Mouse (Mus musculus): ENCODE results near the gene Antxr1. TPM values are rescaled to one million over a fixed set of nuclear protein-coding genes. Genes with fewer than 3 reads are reported as not detected.

The Antxr1 gene
- polyA plus RNA-seq, 2 experiments: 0.27 to 0.75 TPM

DNA sequence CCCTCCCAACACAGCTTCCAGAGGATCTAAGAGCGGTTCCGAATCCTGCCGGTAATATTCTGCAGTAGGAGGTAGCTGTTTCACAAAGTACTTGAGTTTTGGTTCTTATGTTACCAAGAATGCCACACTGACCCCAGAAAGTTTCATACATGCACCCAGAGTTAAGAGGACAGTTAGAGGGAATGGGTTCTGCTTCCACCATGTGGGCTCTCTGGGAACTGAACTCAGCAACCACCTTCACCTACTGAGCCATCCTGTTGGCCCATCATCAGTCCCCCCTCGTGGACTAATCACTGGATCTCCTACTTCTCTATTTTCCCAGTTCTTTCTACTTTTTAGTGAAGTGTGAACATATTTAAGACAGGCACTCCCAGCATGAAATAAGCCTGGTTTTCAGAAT lies 53.9 kb downstream of the Antxr1 start:
- no peak overlapping the region for H3K27ac ChIP-seq
- no peak overlapping the region for H3K9ac ChIP-seq (replicated peaks)
- no peak for ATAC-seq (ENCODE audit: insufficient read depth)
- H3K9me3 ChIP-seq (ENCODE audit: control insufficient read depth, low read length): no peaks in the 10 kb centered on the region
- peaks cover 0 to 9% of the 10 kb centered on the region in 2 experiments; a peak in 2 of 4 replicates for H3K4me1 ChIP-seq (replicated peaks; ENCODE audit: control insufficient read depth in 2 of 2, insufficient read depth in 2 of 2, low read length in 1 of 2)
- TF ChIP-seq EP300 (IDR thresholded peaks at IDR 0.05; ENCODE audit: low read depth): no peak
- TF ChIP-seq CTCF (IDR thresholded peaks at IDR 0.05; ENCODE audit: low read depth): peak; percentile 36; the same call in 1 of the 2 replicates
- H3K27me3 ChIP-seq (ENCODE audit: control insufficient read depth, insufficient read depth, low read length): no peaks in the 10 kb centered on the region
- 70% methylated on average over 4 of the region's 4 CpGs for WGBS (ENCODE audit: insufficient replicate concordance)
- H3K4me2 ChIP-seq (ENCODE audit: low read depth): no peak overlapping the region
- no peaks in the 10 kb centered on the region for H3K36me3 ChIP-seq (replicated peaks; ENCODE audit: control insufficient read depth, insufficient read depth, low read depth)
- no peak overlapping the region for H3K4me3 ChIP-seq (ENCODE audit: insufficient read depth in 1 of 2, low read depth in 2 of 2, low read length in 2 of 2)
- no peak for DNase-seq (ENCODE audit: low read depth in 3 of 3, low spot score in 3 of 3)

DNA sequence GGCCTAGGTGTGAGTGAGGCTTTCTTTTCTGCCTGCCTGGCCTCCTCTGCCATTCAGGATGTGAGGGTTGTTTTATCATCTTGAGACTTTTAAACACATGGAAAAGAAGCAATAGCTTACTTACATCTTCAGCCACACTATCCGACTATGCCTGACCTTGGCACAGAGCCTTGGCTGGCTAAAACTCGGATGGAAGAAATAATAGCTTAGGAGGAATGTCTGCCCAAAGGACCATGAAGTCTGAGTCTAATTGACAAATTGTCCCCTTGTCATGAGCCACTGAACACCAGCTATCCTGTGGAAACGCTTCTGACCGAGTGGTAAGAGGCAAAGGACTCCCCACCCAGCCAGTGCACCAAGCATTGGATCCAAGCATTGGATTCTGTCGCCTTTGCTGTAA lies 57.5 kb downstream of the Antxr1 start:
- Histone ChIP-seq H3K4me1 (replicated peaks; ENCODE audit: control insufficient read depth in 2 of 2, insufficient read depth in 2 of 2, low read length in 1 of 2) (peaks cover 0 to 9% of the 10 kb centered on the region in 2 experiments; a peak in 2 of 4 replicates), H3K4me2 (ENCODE audit: low read depth) (no peak overlapping the region), H3K9me3 (ENCODE audit: control insufficient read depth, low read length) (no peaks in the 10 kb centered on the region; the same call in 1 of the 2 replicates), H3K27ac (no peak overlapping the region), H3K9ac (replicated peaks) (no peak overlapping the region), H3K27me3 (ENCODE audit: control insufficient read depth, insufficient read depth, low read length) (no peaks in the 10 kb centered on the region), H3K36me3 (replicated peaks; ENCODE audit: control insufficient read depth, insufficient read depth, low read depth) (no peaks in the 10 kb centered on the region), H3K4me3 (ENCODE audit: insufficient read depth in 1 of 2, low read depth in 2 of 2, low read length in 2 of 2) (no peak overlapping the region)
- 64% methylated on average over 5 of the region's 5 CpGs for WGBS (ENCODE audit: insufficient replicate concordance)
- TF ChIP-seq CTCF (IDR thresholded peaks at IDR 0.05; ENCODE audit: low read depth) (no peak), EP300 (IDR thresholded peaks at IDR 0.05; ENCODE audit: low read depth) (no peak)
- ATAC-seq (ENCODE audit: insufficient read depth) (no peak), DNase-seq (ENCODE audit: low read depth in 3 of 3, low spot score in 3 of 3) (no peak)

DNA sequence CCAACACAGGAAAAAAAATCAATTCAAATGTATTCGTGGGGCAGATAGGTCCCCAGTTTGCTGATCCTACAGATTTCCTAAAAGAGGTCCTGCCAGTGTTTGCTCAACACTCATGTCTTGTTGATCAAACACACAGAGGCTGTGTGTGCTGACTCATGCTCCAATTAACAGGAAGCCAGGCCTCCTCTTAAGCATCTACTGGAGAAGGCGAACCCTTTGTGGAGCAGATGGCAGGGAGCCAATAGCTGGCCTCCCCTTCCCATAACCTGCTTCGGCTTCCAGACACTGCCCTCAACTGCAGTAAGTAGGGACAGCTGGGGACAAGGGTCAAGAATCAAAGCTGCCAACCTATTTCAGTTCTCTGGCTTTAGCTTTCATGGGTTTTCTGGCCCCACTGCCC lies 58.1 kb downstream of the Antxr1 start:
- H3K9ac ChIP-seq (replicated peaks): no peak overlapping the region
- H3K4me3 ChIP-seq (ENCODE audit: insufficient read depth in 1 of 2, low read depth in 2 of 2, low read length in 2 of 2): no peak overlapping the region
- no peaks in the 10 kb centered on the region; the same call in 1 of the 2 replicates for H3K9me3 ChIP-seq (ENCODE audit: control insufficient read depth, low read length)
- H3K4me1 ChIP-seq (replicated peaks; ENCODE audit: control insufficient read depth in 2 of 2, insufficient read depth in 2 of 2, low read length in 1 of 2): peaks cover 0 to 9% of the 10 kb centered on the region in 2 experiments; a peak in 2 of 4 replicates
- no peaks in the 10 kb centered on the region for H3K27me3 ChIP-seq (ENCODE audit: control insufficient read depth, insufficient read depth, low read length)
- WGBS (ENCODE audit: insufficient replicate concordance): 31% methylated on average over 3 of the region's 3 CpGs
- H3K36me3 ChIP-seq (replicated peaks; ENCODE audit: control insufficient read depth, insufficient read depth, low read depth): no peaks in the 10 kb centered on the region
- peak in 1 of 3 experiments; percentile 7 for DNase-seq (ENCODE audit: low read depth in 3 of 3, low spot score in 3 of 3)
- H3K4me2 ChIP-seq (ENCODE audit: low read depth): no peak overlapping the region
- H3K27ac ChIP-seq: no peak overlapping the region
- no peak for TF ChIP-seq CTCF (IDR thresholded peaks at IDR 0.05; ENCODE audit: low read depth)
- TF ChIP-seq EP300 (IDR thresholded peaks at IDR 0.05; ENCODE audit: low read depth): no peak
- no peak for ATAC-seq (ENCODE audit: insufficient read depth)

DNA sequence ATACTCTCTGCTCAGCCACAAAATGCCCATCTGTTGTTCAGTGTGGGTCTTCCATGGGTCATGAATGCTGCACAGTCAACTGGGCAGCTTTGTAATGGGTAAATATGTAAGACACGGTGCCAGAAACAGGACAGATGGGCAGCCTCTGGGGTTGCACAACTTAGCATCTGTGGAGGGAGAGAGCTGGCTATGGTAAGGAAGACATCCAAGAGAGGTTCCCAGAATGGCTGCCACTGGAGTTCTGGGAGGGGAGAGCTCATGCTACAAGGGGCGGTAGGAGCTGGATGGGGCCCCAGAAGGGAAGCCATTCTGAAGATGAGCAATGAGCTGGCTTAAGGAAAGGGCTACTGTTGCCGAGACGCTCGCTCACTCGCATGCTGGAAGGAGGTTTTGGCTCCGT lies 58.7 kb downstream of the Antxr1 start:
- 73% methylated on average over 7 of the region's 7 CpGs for WGBS (ENCODE audit: insufficient replicate concordance)

DNA sequence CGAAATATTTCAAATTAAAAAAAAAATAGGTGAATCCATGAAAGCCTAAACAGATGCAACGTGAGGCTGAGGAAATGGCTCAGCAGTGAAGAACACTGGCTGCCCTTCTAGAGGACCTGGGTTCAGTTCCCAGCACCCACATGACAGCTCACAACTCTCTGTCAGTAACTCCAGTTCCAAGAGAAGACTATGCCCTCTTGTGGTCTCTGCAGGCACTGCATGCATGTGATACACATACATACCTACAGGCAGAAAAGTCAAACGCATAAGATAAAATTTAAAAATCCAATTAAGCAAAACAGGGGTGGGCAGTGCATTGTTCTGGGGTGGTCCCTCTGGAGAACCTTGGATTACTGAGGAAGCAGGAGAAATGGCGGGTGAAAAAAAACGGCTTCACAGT lies 60.8 kb downstream of the Antxr1 start:
- no peak overlapping the region for H3K9ac ChIP-seq (replicated peaks)
- DNase-seq (ENCODE audit: low read depth in 3 of 3, low spot score in 3 of 3) (no peak), ATAC-seq (ENCODE audit: insufficient read depth) (no peak)
- H3K27me3 ChIP-seq (ENCODE audit: control insufficient read depth, insufficient read depth, low read length): no peaks in the 10 kb centered on the region
- no peak overlapping the region for H3K4me2 ChIP-seq (ENCODE audit: low read depth)
- 74% methylated on average over 5 of the region's 5 CpGs for WGBS (ENCODE audit: insufficient replicate concordance)
- TF ChIP-seq CTCF (IDR thresholded peaks at IDR 0.05; ENCODE audit: low read depth): peak; percentile 60
- TF ChIP-seq EP300 (IDR thresholded peaks at IDR 0.05; ENCODE audit: low read depth): no peak
- H3K4me3 ChIP-seq (ENCODE audit: insufficient read depth in 1 of 2, low read depth in 2 of 2, low read length in 2 of 2): no peak overlapping the region
- H3K4me1 ChIP-seq (replicated peaks; ENCODE audit: control insufficient read depth in 2 of 2, insufficient read depth in 2 of 2, low read length in 1 of 2): peaks cover 0 to 9% of the 10 kb centered on the region in 2 experiments; a peak in 2 of 4 replicates
- H3K36me3 ChIP-seq (replicated peaks; ENCODE audit: control insufficient read depth, insufficient read depth, low read depth): no peaks in the 10 kb centered on the region
- H3K9me3 ChIP-seq (ENCODE audit: control insufficient read depth, low read length): no peaks in the 10 kb centered on the region; the same call in 1 of the 2 replicates
- H3K27ac ChIP-seq: no peak overlapping the region

More for the DNA sequence above, 58.7 kb downstream of the Antxr1 start:
- TF ChIP-seq EP300 (IDR thresholded peaks at IDR 0.05; ENCODE audit: low read depth) (no peak), CTCF (IDR thresholded peaks at IDR 0.05; ENCODE audit: low read depth) (no peak)
- Histone ChIP-seq H3K4me2 (ENCODE audit: low read depth) (no peak overlapping the region), H3K36me3 (replicated peaks; ENCODE audit: control insufficient read depth, insufficient read depth, low read depth) (no peaks in the 10 kb centered on the region), H3K27ac (no peak overlapping the region), H3K4me1 (replicated peaks; ENCODE audit: control insufficient read depth in 2 of 2, insufficient read depth in 2 of 2, low read length in 1 of 2) (peaks cover 0 to 9% of the 10 kb centered on the region in 2 experiments; a peak in 2 of 4 replicates), H3K27me3 (ENCODE audit: control insufficient read depth, insufficient read depth, low read length) (no peaks in the 10 kb centered on the region), H3K9me3 (ENCODE audit: control insufficient read depth, low read length) (no peaks in the 10 kb centered on the region; the same call in 1 of the 2 replicates), H3K9ac (replicated peaks) (no peak overlapping the region), H3K4me3 (ENCODE audit: insufficient read depth in 1 of 2, low read depth in 2 of 2, low read length in 2 of 2) (no peak overlapping the region)
- ATAC-seq (ENCODE audit: insufficient read depth) (no peak), DNase-seq (ENCODE audit: low read depth in 3 of 3, low spot score in 3 of 3) (no peak)

Data from liver, embryonic 14.5 days (tissue).